Mouse (Mus musculus) CH12.LX (cell line): ENCODE data around the gene Polr3c. TPM values are rescaled to one million over a fixed set of nuclear protein-coding genes. Genes with fewer than 3 reads are reported as not detected.

ENCODE experiments used
- DNase-seq: peaks from one replicate; pipeline ENCODE4 v3.0.0-alpha.2; 2013; ENCODE audit errors: extremely low read depth
- H3K27ac ChIP-seq: 2 replicates; pipeline ENCODE4 v1.5.1; 2012; ENCODE audit warnings: low read depth, mild to moderate bottlenecking, control low read depth, moderate library complexity; ENCODE audit not compliant: insufficient read depth
- H3K27me3 ChIP-seq: replicated peaks from 2 replicates; pipeline ENCODE3; 2012; ENCODE audit warnings: inconsistent platforms
- H3K36me3 ChIP-seq, 2 experiments: replicated peaks in 1 of 2; 2 replicates each; pipeline versions ENCODE3 to v1.6.1; 2012; ENCODE audit warnings: inconsistent platforms in 1 of 2, low read length in 1 of 2, mild to moderate bottlenecking in 1 of 2, mixed read lengths in 1 of 2, moderate library complexity in 1 of 2; ENCODE audit not compliant: control insufficient read depth in 1 of 2, insufficient read depth in 1 of 2
- H3K4me1 ChIP-seq, 2 experiments: 2 replicates each; pipeline ENCODE4 v1.6.1; 2012; ENCODE audit warnings: inconsistent platforms in 1 of 2, moderate library complexity in 1 of 2; ENCODE audit not compliant: insufficient read depth in 2 of 2, control insufficient read depth in 1 of 2
- H3K4me2 ChIP-seq: 2 replicates; pipeline ENCODE4 v1.6.1; 2012; ENCODE audit warnings: low read depth, mild to moderate bottlenecking, control low read depth; ENCODE audit not compliant: poor library complexity, insufficient read depth, severe bottlenecking
- H3K4me3 ChIP-seq, 3 experiments: fragments of 150-350 bp in 1 of 3; sonication (generic) in 1 of 3; replicated peaks in 1 of 3; 2 replicates each; pipeline versions ENCODE3 to v1.5.1; 2011 to 2012; ENCODE audit warnings: low read depth in 2 of 3, low read length in 2 of 3, mild to moderate bottlenecking in 2 of 3, moderate library complexity in 2 of 3, control low read depth in 1 of 3, improper control_type of control experiment in 1 of 3, inconsistent platforms in 1 of 3, mixed read lengths in 1 of 3; ENCODE audit not compliant: poor library complexity in 1 of 3
- H3K79me2 ChIP-seq: replicated peaks from 2 replicates; pipeline ENCODE4 v1.6.1; 2012; ENCODE audit warnings: mild to moderate bottlenecking, moderate library complexity; ENCODE audit not compliant: control insufficient read depth, poor library complexity, insufficient read depth, severe bottlenecking; ENCODE audit errors: extremely low read depth
- H3K9ac ChIP-seq: 2 replicates; pipeline ENCODE4 v1.6.1; 2012; ENCODE audit warnings: low read depth, mild to moderate bottlenecking, control low read depth, moderate library complexity; ENCODE audit not compliant: insufficient read depth
- H3K9me3 ChIP-seq: replicated peaks from 2 replicates; pipeline ENCODE3; 2012; ENCODE audit warnings: low read length, inconsistent platforms, mixed read lengths
- BHLHE40 ChIP-seq: IDR thresholded peaks from 2 replicates; pipeline ENCODE4 v1.6.1; 2011; ENCODE audit warnings: mild to moderate bottlenecking, low read depth, low read length, improper control_type of control experiment
- CHD1 ChIP-seq: IDR thresholded peaks from 2 replicates; pipeline ENCODE4 v1.6.1; 2012; ENCODE audit warnings: low read depth, low read length, improper control_type of control experiment, inconsistent platforms
- CHD2 ChIP-seq: IDR thresholded peaks from 2 replicates; pipeline ENCODE4 v1.6.1; 2011; ENCODE audit warnings: low read length, improper control_type of control experiment
- CTCF ChIP-seq, 2 experiments: IDR thresholded peaks in 1 of 2; conservative IDR thresholded peaks in 1 of 2; 2 replicates each; pipeline ENCODE4 v1.5.1; 2011 to 2012; ENCODE audit warnings: low read depth in 2 of 2, low read length in 2 of 2, improper control_type of control experiment in 1 of 2, inconsistent platforms in 1 of 2, mild to moderate bottlenecking in 1 of 2, moderate library complexity in 1 of 2
- E2F4 ChIP-seq: IDR thresholded peaks from 2 replicates; pipeline ENCODE4 v1.6.1; 2011; ENCODE audit warnings: low read depth, low read length, improper control_type of control experiment; ENCODE audit not compliant: insufficient replicate concordance
- ELF1 ChIP-seq: IDR thresholded peaks from 2 replicates; pipeline ENCODE4 v1.6.1; 2014; ENCODE audit warnings: low read depth, mild to moderate bottlenecking, inconsistent platforms, low read length, improper control_type of control experiment
- EP300 ChIP-seq: IDR thresholded peaks from 2 replicates; pipeline ENCODE4 v1.6.1; 2011; ENCODE audit warnings: low read length, improper control_type of control experiment
- ETS1 ChIP-seq: conservative IDR thresholded peaks from 2 replicates; pipeline ENCODE4 v1.6.1; 2012; ENCODE audit warnings: low read depth, mild to moderate bottlenecking, inconsistent platforms, low read length, improper control_type of control experiment, moderate library complexity
- GABPA ChIP-seq: IDR thresholded peaks from 2 replicates; pipeline ENCODE4 v1.6.1; 2012; ENCODE audit warnings: low read depth, low read length, improper control_type of control experiment, inconsistent platforms; ENCODE audit not compliant: insufficient replicate concordance
- HCFC1 ChIP-seq: IDR thresholded peaks from 2 replicates; pipeline ENCODE4 v1.6.1; 2012; ENCODE audit warnings: low read depth, mild to moderate bottlenecking, inconsistent platforms, low read length, improper control_type of control experiment
- IRF4 ChIP-seq: IDR thresholded peaks from 2 replicates; pipeline ENCODE4 v1.6.1; 2014; ENCODE audit warnings: low read depth, mild to moderate bottlenecking, inconsistent platforms, low read length, improper control_type of control experiment
- JUN ChIP-seq: IDR thresholded peaks from 2 replicates; pipeline ENCODE4 v1.6.1; 2011; ENCODE audit warnings: low read depth, mild to moderate bottlenecking, low read length, improper control_type of control experiment, moderate library complexity; ENCODE audit not compliant: insufficient read depth
- JUND ChIP-seq: conservative IDR thresholded peaks from 2 replicates; pipeline ENCODE4 v1.6.1; 2011; ENCODE audit warnings: low read depth, low read length, improper control_type of control experiment
- KAT2A ChIP-seq: IDR thresholded peaks from 2 replicates; pipeline ENCODE4 v1.6.1; 2012; ENCODE audit warnings: low read length, improper control_type of control experiment, inconsistent platforms; ENCODE audit not compliant: insufficient replicate concordance
- MAFK ChIP-seq: IDR thresholded peaks from 2 replicates; pipeline ENCODE4 v1.6.1; 2011; ENCODE audit warnings: low read length, improper control_type of control experiment; ENCODE audit not compliant: insufficient replicate concordance
- MAX ChIP-seq: IDR thresholded peaks from 2 replicates; pipeline ENCODE4 v1.6.1; 2011; ENCODE audit warnings: low read length, improper control_type of control experiment
- MAZ ChIP-seq: IDR thresholded peaks from 2 replicates; pipeline ENCODE4 v1.6.1; 2012; ENCODE audit warnings: low read depth, mild to moderate bottlenecking, inconsistent platforms, low read length, improper control_type of control experiment, moderate library complexity
- MEF2A ChIP-seq: IDR thresholded peaks from 2 replicates; pipeline ENCODE4 v1.6.1; 2014; ENCODE audit warnings: low read depth, mild to moderate bottlenecking, inconsistent platforms, low read length, improper control_type of control experiment, borderline replicate concordance
- MXI1 ChIP-seq: IDR thresholded peaks from 2 replicates; pipeline ENCODE4 v1.6.1; 2011; ENCODE audit warnings: mild to moderate bottlenecking, low read depth, low read length, improper control_type of control experiment
- MYC ChIP-seq: IDR thresholded peaks from 2 replicates; pipeline ENCODE4 v1.6.1; 2011; ENCODE audit warnings: low read depth, mild to moderate bottlenecking, improper control_type of control experiment, low read length
- NELFE ChIP-seq: IDR thresholded peaks from 2 replicates; pipeline ENCODE4 v1.6.1; 2011; ENCODE audit warnings: low read depth, low read length, improper control_type of control experiment
- NRF1 ChIP-seq: IDR thresholded peaks from 2 replicates; pipeline ENCODE4 v1.6.1; 2014; ENCODE audit warnings: low read depth, mild to moderate bottlenecking, inconsistent platforms, low read length, improper control_type of control experiment, moderate library complexity
- PAX5 ChIP-seq: IDR thresholded peaks from 2 replicates; pipeline ENCODE4 v1.6.1; 2012; ENCODE audit warnings: low read length, inconsistent platforms, mixed read lengths
- POLR2A ChIP-seq: IDR thresholded peaks from 2 replicates; pipeline ENCODE4 v1.6.1; 2011; ENCODE audit warnings: low read depth, mild to moderate bottlenecking, improper control_type of control experiment, low read length
- POLR2AphosphoS2 ChIP-seq: IDR thresholded peaks from 2 replicates; pipeline ENCODE4 v1.6.1; 2011; ENCODE audit warnings: low read depth, low read length, improper control_type of control experiment
- RAD21 ChIP-seq: IDR thresholded peaks from 2 replicates; pipeline ENCODE4 v1.6.1; 2011; ENCODE audit warnings: low read depth, mild to moderate bottlenecking, low read length, improper control_type of control experiment, moderate library complexity
- RCOR1 ChIP-seq: conservative IDR thresholded peaks from 2 replicates; pipeline ENCODE4 v1.6.1; 2012; ENCODE audit warnings: low read depth, mild to moderate bottlenecking, inconsistent platforms, low read length, improper control_type of control experiment
- SIN3A ChIP-seq: IDR thresholded peaks from 2 replicates; pipeline ENCODE4 v1.6.1; 2012; ENCODE audit warnings: low read length, improper control_type of control experiment, inconsistent platforms
- SMC3 ChIP-seq: IDR thresholded peaks from 2 replicates; pipeline ENCODE4 v1.6.1; 2011; ENCODE audit warnings: low read depth, low read length, improper control_type of control experiment
- TBP ChIP-seq: conservative IDR thresholded peaks from 2 replicates; pipeline ENCODE4 v1.6.1; 2011; ENCODE audit warnings: low read depth, low read length, improper control_type of control experiment
- TCF12 ChIP-seq: IDR thresholded peaks from 2 replicates; pipeline ENCODE4 v1.6.1; 2014; ENCODE audit warnings: low read depth, mild to moderate bottlenecking, inconsistent platforms, low read length, improper control_type of control experiment
- UBTF ChIP-seq: IDR thresholded peaks from 2 replicates; pipeline ENCODE4 v1.6.1; 2012; ENCODE audit warnings: low read depth, mild to moderate bottlenecking, inconsistent platforms, low read length, improper control_type of control experiment, moderate library complexity
- USF1 ChIP-seq: IDR thresholded peaks from 2 replicates; pipeline ENCODE4 v1.6.1; 2014; ENCODE audit warnings: low read depth, mild to moderate bottlenecking, inconsistent platforms, low read length, improper control_type of control experiment
- USF2 ChIP-seq: conservative IDR thresholded peaks from 2 replicates; pipeline ENCODE4 v1.6.1; 2011; ENCODE audit warnings: low read depth, low read length, improper control_type of control experiment
- ZC3H11A ChIP-seq: IDR thresholded peaks from 2 replicates; pipeline ENCODE4 v1.6.1; 2012; ENCODE audit warnings: low read depth, mild to moderate bottlenecking, inconsistent platforms, low read length, improper control_type of control experiment
- ZKSCAN1 ChIP-seq: IDR thresholded peaks from 2 replicates; pipeline ENCODE4 v1.6.1; 2012; ENCODE audit warnings: low read depth, inconsistent platforms, low read length, improper control_type of control experiment, borderline replicate concordance
- ZMIZ1 ChIP-seq: IDR thresholded peaks from 2 replicates; pipeline ENCODE4 v1.6.1; 2012; ENCODE audit warnings: low read depth, mild to moderate bottlenecking, inconsistent platforms, low read length, improper control_type of control experiment
- ZNF384 ChIP-seq: IDR thresholded peaks from 2 replicates; pipeline ENCODE4 v1.6.1; 2012; ENCODE audit warnings: low read depth, low read length, improper control_type of control experiment, inconsistent platforms
- dilution Hi-C: fragments of 300-500 bp; cut with MboI; formaldehyde crosslinking; loops from 2 replicates; pipeline ENCODE4 v1.14.3; 2020; ENCODE audit warnings: low sequenced_read_pairs; ENCODE audit not compliant: extremely low pct_unique_long_range_greater_than_20kb, extremely low pct_ligation_motif_present
- in situ Hi-C: fragments of 300-500 bp; cut with MboI; formaldehyde crosslinking; loops from 3 replicates; pipeline ENCODE4 v1.14.3; 2019; ENCODE audit warnings: low sequenced_read_pairs, low pct_ligation_motif_present, low pct_unique_long_range_greater_than_20kb, mixed read lengths
- polyA plus RNA-seq: library from polyadenylated mRNA; unstranded; fragments of >175 nt; gene quantifications from 2 replicates; pipeline ENCODE4 v1.2.1, GENCODE M21; 2012; ENCODE audit warnings: low read depth; ENCODE audit not compliant: insufficient read length
- total RNA-seq, 2 experiments: library from RNA; depleted of rRNA; stranded (reverse); fragments of 300-350 nt in 1 of 2; fragments of >200 nt in 1 of 2; gene quantifications; 2 replicates each; pipeline ENCODE4 v1.2.3; 2012 to 2014

The Polr3c gene
- total and polyA plus RNA-seq, 3 experiments = 18.1 to 78.3 (median 34.5) TPM

GRCm38 (mm10) chr3:96663432-96664239 is 63.8 kb downstream of the Polr3c start:
- dilution Hi-C loops = no loop called here

GRCm38 (mm10) chr3:96662731-96663316 is 64.6 kb downstream of the Polr3c start:
- no peak for DNase-seq
- Histone ChIP-seq H3K4me1 (peaks cover 11 to 29% of the 10 kb centered on the region in 2 experiments), H3K9me3 (no peaks in the 10 kb centered on the region), H3K4me3 (no peak overlapping the region), H3K36me3 (peaks cover 7 to 14% of the 10 kb centered on the region in 2 experiments), H3K27ac (no peak overlapping the region), H3K27me3 (no peaks in the 10 kb centered on the region), H3K9ac (no peak overlapping the region), H3K79me2 (no peaks in the 10 kb centered on the region)
- dilution Hi-C loops = no loop called here
- in situ Hi-C loops = loop anchor here (5.0 kb wide), 1 partner anchor 44 kb away; the partner anchor contains the start of gene Nudt17
- TF ChIP-seq MEF2A (no peak), POLR2AphosphoS2 (no peak)
- TF ChIP-seq, all 38 proteins: peak for 0
- no peak overlapping the region for H3K4me2 ChIP-seq

More at GRCm38 (mm10) chr3:96663432-96664239, 63.8 kb downstream of the Polr3c start:
- Histone ChIP-seq H3K9me3 (no peaks in the 10 kb centered on the region), H3K9ac (no peak overlapping the region), H3K79me2 (no peaks in the 10 kb centered on the region), H3K4me3 (no peak overlapping the region), H3K4me1 (peaks cover 11 to 29% of the 10 kb centered on the region in 2 experiments), H3K36me3 (peaks cover 6 to 10% of the 10 kb centered on the region in 2 experiments), H3K4me2 (no peak overlapping the region; the same call in 1 of the 2 replicates), H3K27ac (no peak overlapping the region), H3K27me3 (no peaks in the 10 kb centered on the region)
- in situ Hi-C loops = loop anchor here (5.0 kb wide), 1 partner anchor 44 kb away; the partner anchor contains the start of gene Nudt17
- DNase-seq = peak; percentile 45
- TF ChIP-seq ZC3H11A (no peak), IRF4 (no peak), CHD1 (no peak), RAD21 (peak; percentile 63), KAT2A (no peak), CHD2 (no peak), ZKSCAN1 (no peak), USF2 (no peak), USF1 (no peak), ZNF384 (no peak), ETS1 (no peak), RCOR1 (no peak), PAX5 (no peak), ELF1 (no peak), MAFK (no peak), POLR2AphosphoS2 (no peak), JUND (no peak), MXI1 (no peak), MEF2A (0 out of 2 replicates have a peak, but pooled peaks have one; percentile 17), HCFC1 (no peak), CTCF (conservative IDR thresholded peaks at IDR 0.05 in 1 of 2, IDR thresholded peaks at IDR 0.05 in 1 of 2; ENCODE audit: low read depth in 2 of 2, low read length in 2 of 2) (peak; percentile 26 to 78; a peak in 3 of 4 replicates), TCF12 (0 out of 2 replicates have a peak, but pooled peaks have one; percentile 17), NELFE (0 out of 2 replicates have a peak, but pooled peaks have one; percentile 29), TBP (no peak), MAX (no peak), BHLHE40 (no peak), NRF1 (no peak), GABPA (no peak), MYC (no peak), ZMIZ1 (no peak), POLR2A (no peak), MAZ (peak; percentile 65; the same call in 1 of the 2 replicates), SIN3A (no peak), SMC3 (peak; percentile 67), EP300 (no peak), JUN (no peak), UBTF (no peak), E2F4 (no peak)
